Mouse (Mus musculus): ENCODE measurements around the gene BC030499.
"Not testable (repeated sequence)": the region's sequence is repeated elsewhere in the genome, so short reads cannot be mapped to it uniquely, and the experiment has no call there.

BC030499 gene

DNA sequence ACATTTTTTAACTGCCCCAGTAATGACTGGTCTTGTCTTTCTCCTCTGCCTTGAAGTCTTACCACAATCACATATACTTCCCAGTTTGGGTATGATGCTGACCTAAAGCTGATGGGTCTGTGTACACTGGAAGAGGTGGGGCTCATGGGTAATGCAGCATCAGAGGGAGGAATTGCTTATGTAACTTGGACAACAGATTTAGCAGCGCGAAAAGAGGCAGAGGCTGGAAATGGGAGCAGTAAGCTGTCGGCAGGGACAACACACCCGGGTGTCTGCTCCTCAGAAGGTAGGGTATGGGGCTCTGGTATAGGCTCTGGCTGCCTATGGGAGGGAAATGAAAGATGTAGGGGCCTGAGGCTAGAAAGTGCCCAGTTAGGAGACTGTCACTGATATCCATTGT is at the start of gene BC030499:
Gene BC030499 (plus strand): TSS at position 188 of the 400 bp plus-strand sequence.
- peak; percentile 46 for DNase-seq

DNA sequence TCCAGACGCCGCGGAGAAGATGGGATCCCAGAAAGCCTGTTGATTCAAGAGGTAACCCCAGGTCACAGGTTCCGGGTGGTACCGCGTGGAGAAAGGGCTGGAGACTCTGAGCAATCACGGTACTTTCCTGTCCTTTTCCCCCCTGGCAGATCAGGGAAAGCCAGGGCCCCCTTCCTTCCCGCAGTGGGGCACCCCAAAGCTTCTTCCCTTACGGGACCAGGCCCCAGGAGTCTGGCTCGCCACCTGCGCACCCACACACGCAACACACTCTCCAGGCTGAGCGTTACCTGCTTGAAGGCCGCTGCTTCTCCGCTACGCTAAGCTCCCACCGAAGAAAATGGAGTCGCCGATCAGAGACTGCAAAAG is 45.4 kb upstream of the BC030499 start:
- no peak for DNase-seq

DNA sequence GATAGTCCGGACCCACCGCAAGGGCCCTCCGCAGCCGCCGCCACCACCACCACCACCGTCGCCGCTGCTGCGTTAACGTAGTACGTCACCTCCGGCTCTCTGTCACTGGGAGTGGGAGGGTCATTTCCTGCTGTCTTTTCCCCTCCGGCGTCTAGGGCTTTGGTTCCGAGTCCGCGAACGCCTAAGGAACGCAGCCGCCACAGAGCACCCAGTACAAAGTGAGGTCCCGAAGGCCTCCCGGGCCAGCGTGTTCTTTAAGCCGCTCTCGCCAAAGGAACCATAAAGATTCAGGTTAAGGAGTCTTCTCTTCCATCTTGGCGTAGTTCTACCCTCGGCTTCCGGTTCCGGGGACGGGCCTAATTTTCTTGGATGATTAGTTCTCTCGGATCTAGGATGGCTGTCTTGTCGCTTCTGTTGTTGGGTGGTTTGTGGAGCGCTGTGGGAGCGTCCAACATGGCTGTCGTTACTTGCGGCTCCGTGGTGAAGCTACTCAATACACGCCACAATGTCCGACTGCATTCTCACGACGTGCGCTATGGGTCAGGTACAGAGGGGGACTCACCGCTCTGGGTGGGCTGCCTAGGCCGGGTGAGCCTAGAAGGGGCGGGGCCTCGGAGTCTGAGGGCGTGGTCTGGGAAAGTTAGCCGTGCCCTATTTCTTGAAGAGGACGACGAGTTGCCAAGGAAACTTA is 44.9 kb upstream of the BC030499 start, which contains the start of the genes Sdf2 and Supt6:
Gene Sdf2 (plus strand): TSS at position 120 of the 691 bp plus-strand sequence.
Gene Supt6 (minus strand): TSS at position 361 of the 691 bp plus-strand sequence.
- DNase-seq = peak; percentile 90

DNA sequence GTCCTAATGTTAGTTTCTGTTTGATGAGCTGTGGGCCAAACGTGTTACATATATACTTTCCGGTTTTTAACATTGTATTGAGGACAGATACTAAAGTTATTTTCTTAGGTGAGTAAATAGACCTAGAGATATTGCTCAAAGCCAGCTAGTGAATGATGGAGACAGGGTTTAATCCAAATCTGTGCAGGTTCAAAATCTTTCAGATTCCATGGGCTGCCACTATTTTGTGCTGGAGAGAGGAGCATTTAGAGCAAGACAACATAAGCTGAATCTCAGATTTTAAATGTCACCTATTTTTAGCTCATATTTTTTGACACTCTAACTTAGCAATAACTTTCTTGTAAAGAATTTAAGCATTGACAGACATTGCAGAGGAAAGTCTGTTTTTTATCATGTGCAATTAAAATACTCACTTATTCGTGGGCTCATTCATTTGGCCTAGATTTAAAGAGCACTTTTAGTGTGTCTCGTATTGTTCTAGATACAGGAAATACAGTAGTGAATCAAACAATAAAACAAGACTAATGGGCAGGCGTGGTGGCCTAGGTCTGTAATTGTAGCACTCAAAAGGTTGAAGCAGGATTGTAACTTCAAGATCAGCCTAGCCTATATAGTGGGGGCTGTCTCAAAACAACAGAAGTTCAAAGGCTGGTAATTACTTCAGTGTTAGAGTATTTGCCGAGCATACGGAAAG is 44.2 kb upstream of the BC030499 start:
- no peak for DNase-seq

DNA sequence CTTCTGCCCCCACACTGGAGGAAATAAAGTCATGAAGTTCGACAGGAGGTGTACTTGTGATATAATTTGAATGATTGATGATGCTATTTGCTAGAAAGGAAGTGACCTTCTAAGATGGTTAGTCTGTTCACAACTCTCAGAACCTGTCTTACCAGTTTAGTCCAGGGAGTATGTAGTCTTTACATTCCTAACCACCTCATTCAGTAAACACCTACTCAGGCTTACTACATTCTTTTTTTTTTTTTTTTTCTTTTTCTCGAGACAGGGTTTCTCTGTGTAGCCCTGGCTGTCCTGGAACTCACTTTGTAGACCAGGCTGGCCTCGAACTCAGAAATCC is 43.7 kb upstream of the BC030499 start:
- DNase-seq = no peak

DNA sequence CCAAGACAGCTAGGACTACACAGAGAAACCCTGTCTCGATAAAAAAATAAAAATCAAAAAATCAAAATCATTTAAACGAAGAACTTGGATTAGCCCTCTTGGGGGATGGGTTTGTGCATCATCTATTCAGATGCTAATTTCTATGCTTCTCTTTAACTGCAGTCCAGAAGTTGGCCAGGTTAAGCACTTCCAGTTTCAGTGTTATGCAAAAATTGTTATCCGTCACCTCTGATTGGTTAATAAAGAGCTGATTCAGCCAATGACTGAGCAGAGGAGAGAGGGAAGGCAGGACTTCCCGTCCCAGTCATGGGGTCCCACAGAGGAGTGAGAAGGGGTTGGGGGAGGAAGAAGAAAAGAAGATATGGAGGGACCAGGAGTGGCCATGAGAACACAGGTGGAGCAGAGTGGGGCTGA is 42.9 kb upstream of the BC030499 start:
- DNase-seq = no peak

DNA sequence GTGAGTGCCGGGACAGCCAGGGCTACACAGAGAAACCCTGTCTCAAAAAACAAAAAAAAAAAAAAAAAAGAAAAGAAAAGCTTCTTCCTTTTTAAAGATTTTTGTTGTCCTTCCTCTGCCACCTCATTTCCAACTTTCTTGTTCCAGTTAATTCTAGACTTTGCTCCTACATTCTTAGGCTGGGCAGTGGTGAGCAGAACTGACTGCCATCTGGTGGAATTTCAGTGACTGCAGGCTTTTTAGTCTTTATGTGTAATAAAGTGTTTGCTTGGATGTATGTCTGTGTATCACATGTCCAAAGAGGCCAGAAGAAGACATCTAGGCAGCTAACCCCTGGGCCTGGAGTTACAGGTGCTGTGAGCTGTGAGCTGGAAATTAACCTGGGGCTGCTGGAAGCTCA is 34.0 kb upstream of the BC030499 start:
- DNase-seq = no peak

DNA sequence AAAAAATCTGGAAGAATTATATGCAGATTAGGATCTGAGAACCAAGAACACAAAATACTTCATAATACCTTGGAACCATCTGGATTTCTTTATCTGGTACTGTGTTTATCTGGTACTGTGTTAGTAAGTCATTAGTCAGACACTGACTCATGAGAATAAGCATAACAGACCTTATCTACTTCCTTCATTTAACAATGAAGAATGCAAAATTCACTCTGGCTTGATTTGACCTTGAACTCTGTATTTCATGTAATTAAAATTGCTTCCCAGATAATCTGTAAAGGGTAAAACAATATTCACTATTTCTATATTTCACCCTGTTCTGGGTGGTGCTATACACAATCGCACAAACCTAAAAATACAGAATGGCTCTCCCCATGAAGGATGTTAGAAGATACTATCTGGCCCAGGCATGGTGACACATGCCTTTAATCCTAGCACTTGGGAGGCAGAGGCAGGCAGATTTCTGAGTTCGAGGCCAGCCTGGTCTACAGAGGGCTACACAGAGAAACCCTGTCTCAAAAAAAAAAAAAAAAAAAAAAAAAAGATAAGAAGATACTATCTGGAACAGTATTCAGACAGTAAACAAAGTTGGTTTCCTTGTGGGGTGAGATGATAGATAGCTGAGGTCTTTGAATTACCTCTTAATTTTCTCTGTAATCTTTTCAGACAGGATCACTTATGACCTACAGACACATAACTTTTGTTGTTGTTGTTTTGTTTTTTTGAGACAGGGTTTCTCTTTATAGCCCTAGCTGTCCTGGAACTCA is 30.0 kb upstream of the BC030499 start:
- DNase-seq = no peak

DNA sequence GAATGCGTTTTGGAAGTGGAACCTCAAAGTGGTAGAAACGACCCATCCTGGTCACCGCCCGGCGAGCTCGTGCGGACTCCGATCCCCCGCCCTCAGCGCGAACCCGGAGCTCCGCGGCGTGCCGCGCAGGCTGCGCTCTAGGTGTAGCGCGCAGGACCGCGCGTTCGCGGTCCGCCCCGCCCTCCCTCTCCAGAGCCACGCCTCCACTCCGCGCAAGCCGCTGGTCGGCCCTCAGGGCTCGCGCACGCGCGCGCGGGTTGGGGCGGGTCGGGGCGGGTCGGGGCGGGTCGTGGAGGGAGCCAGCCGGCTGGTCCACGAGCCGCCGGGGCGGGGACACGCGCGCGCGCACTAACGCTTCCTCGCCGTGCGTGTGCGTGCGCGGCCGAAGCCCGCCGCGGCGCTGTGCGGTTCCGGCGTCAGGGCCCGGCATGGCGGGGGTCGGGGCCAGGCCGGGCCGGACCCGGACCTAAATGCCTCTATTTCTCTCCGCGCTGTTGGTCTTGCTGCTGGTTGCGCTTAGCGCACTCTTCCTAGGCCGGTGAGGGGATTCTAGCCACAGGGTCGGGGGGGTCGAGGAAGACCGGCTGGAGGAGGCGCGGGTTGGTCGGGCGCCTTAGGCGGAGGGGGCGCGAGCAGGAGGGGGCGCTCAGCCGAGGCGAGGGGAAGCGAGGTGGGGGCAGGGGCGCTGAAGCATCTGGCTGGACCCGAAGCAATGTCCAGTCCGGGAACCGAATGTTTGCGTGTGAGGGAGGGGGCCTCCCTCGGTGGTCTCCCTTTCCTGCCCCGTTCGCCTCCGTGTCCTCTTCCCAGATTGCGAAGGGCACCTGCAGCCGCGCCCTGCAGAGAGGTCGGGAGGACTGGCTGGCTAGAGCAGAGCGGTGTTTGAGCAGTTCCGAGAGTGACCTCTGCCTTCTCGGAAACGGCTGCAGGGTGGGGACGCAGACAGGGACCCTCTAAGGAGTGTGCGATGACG is 29.0 kb upstream of the BC030499 start, which contains the start of gene 2610507B11Rik:
Gene 2610507B11Rik (plus strand): TSS at position 373 of the 973 bp plus-strand sequence.
- DNase-seq = peak; percentile 92

DNA sequence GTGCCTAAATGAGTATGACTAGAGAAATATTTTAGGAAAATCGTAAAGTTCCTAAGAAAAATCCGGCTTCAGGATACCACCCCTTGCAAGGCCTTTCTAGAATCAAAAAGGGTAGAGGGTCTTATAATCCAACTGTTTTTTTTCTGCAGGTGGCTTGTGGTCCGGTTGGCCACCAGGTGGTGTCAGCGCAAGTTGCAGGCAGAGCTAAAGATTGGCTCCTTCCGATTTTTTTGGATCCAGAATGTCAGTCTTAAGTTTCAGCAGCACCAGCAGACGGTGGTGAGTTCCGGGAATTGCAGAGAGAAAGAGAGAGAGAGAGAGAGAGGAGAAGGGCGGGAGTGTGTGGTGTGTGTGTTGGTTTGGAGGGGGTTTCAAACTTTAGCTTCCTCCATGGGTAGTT is 28.1 kb upstream of the BC030499 start:
- DNase-seq = peak; percentile 18

DNA sequence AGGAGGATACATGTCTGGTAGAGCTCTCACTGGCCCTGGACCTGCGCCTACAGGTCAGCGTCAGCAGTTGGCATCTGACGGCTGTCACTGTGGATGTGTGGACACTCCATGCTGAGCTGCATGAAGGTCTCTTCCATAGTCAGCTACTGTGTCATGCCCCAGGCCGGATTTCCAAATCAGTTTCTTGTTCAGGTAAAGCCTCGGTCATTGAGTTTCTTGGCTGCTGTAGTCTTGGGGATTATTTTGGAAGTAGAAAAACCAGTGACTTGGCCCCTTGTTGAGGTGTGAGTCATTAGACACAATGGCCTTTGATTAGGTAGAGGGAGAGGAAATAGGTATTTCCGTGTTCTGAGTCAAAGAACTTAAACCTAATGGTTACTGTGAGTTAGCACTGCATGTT is 25.1 kb upstream of the BC030499 start:
- DNase-seq = no peak

DNA sequence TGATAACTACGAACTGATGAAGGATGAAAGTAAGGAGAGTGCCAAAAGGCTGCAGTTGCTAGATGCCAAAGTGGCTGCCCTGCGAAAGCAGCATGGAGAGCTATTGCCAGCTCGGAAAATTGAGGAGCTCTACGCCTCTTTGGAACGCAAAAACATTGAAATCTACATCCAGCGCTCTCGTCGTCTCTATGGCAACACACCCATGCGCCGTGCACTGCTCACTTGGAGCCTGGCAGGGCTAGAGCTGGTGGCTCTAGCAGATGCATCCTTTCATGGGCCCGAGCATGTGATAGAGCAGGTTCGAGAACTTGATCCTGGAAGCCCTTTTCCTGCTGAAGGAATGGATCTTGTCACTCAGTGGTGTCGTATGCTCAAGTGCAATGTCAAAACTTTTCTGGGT is 18.7 kb upstream of the BC030499 start:
- DNase-seq = peak; percentile 68

DNA sequence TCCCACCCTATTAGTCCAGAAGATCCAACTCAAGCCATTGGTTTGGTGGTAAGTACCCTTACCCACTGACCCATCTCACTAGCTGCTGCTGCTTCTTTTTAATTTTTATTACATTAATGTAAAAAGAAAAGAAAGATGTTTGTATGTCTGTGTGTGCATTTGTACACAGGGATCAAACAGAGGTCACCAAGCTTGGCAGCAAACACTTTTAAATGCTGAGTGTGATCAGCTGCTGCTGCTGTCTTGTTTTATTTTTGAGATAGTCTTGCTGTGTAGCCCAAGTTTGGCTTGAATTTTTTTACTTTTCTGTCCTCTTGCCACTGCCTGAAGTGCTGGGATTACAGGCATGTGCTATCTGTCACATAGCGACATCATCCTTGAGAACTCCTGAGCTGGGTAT is 15.0 kb upstream of the BC030499 start:
- no peak for DNase-seq

DNA sequence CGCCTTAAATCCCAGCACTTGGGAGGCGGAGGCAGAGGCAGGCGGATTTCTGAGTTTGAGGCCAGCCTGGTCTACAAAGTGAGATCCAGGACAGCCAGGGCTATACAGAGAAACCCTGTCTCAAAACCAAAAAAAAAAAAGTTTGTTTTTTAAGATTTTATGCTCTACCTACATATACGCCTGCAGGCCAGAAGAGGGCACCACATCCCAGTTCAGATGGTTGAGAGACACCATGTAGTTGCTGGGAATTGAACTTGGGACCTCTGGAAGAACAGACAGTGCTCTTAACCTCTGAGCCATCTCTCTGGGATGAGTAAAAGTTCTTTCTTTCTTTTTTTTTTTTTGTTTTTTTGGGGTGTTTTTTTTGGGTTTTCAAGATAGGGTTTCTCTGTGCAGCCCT is 14.5 kb upstream of the BC030499 start:
- not testable (repeated sequence) for DNase-seq

DNA sequence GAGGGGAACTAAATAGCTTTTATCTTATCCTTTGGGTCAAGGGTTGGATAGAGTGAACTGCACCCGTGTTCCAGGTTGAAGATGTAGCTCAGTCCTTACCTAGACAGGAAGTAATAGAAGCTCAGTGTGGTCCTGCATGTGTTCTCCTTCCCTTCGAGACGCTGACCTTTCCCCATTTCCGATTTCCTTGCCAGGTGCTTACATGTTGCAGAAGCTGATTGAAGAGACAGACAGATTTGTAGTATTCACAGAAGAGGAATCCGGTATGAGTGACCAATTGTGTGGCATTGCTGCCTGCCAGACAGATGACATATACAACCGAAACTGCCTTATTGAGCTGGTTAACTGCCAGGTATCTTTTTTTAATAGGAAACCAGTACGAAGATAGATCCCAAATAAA is 11.8 kb upstream of the BC030499 start:
- DNase-seq = no peak

DNA sequence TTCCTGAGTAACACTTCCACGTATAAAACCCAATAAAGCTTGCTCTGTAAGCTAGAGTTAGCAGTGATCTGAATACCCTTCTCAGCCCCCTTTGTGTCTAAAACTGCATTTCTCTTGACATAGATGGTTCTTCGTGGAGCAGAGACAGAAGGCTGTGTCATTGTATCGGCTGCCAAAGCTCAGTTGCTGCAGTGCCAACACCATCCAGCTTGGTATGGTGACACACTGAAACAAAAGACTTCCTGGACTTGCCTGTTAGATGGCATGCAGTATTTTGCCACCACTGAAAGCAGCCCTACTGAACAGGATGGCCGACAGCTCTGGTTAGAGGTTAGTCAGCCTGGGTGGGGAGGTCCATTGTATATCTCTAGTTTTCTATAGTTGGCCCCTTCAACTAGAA is 11.1 kb upstream of the BC030499 start:
- no peak for DNase-seq

DNA sequence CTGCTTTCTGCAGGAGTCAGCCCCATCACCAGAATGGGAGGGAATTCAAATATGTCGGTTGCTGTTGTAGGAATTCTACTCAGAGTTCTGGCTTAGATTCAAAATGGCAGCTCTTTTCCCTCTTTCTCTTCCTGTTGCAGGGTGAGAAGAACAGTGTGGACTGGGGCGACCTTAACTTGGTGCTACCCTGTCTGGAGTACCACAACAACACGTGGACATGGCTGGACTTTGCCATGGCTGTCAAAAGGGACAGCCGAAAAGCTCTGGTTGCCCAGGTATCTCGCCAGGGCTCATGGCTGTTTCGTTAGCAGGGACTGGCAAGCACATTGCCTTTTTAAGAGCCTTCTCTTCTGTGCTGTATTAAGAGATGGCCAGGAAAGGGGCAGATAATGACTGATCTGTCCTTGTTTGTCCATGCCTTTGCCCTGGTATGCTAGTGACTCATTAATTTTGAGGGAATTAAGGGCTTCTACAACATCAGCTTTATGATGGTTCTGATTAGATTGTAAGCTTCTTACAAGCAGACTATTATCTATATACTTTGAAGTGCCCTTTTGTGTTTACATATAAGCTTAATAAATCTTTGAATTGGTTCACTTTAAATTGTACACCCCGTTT is 1.4 kb upstream of the BC030499 start:
- DNase-seq = no peak

DNA sequence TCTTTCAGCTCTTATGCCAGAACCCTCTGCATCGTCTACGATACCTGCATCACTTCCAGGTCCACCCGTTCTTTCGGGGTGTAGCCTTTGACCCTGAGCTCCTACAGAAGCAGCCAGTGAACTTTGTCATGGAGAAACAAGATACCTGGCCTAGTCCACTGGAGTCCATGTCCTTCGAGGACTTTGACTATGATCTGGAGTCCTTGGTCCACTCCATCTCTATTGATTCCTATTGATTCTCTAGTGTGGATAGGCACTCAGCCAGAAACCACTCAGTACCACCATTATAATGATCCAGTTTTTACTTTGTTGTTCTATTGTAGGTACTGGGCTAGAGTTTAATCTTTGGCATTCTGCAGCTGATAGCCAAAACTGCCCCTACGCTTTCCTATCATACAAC is 3.9 kb downstream of the BC030499 start:
- no peak for DNase-seq

DNA sequence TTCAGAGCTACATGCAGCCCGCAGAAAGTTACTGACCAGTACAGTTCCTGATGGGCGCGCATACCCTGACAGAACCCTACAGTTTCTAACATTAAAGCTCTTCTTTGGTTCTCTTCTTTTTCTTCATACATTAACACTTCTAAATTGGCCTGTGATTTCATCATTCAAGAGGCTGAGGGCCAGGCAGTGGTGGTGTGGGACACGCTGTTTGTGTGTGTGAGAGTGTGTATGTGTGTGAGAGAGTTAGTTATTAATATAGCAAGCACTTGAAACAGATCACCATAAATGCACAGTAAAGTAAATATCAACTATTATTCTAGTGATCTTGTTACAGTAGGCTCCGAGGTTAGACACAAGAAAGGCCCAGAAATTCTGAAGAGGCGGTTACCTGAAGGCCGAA is 10.3 kb downstream of the BC030499 start:
- DNase-seq = no peak

DNA sequence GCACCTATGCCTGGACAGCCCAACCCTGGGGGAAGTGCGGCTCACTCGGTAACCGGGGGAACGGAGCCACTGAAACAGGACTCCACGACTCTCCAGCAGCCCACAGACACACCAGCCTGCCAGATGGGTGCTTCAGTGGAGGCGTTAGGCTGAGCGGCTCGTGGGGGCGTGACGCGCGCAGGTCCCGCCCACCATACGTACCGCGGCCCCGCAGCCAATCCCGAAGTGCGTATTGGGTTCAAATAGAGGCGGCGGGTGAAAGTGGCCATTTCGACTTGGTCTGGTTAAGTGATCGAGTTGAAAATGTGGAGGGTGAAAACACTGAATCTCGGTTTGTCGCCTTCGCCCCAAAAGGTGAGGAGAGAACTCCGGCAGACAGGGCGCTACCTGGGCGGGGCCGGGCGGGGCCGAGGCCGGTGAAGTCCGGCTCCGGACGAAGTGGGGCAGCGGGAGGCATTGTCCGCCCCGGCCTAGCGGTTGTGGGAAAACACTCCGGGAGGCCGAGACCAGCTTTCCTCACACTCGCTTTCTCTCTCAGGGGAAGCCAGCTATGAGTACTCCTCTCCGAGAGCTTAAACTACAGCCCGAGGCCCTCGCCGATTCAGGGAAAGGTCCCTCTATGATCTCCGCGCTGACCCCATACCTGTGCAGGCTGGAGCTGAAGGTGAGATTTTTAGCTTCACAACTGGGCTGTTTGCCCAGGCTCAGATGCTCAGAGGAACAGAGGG is 10.9 kb downstream of the BC030499 start, which contains the start of gene Spag5:
Gene Spag5 (plus strand): TSS at position 173 of the 728 bp plus-strand sequence.
- peak; percentile 92 for DNase-seq

DNA sequence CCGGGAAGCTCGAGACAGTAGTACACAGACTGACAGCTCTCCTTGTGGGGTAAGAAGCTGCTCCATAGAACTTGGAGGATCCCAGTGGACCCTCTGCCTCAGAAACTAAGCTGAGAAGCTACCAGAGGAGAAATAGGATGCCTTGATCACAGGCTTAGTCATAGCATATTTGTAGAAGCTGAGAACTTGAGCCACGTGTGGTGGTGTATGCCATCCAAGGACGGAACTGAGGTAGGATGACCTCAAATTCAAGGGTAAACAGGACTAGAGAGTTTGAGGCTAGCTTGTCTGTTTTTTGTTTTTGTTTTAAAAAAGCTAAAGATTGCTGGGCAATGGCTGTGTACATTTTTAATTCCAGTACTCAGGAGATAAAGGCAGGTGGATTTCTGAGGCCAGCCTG is 14.6 kb downstream of the BC030499 start:
- DNase-seq = no peak

Measured in right cerebral cortex, postnatal 25 days (tissue).